Mouse (Mus musculus) heart, postnatal 25 days (tissue): Measurements from ENCODE around the gene Mrpl52. TPM values are rescaled to one million over a fixed set of nuclear protein-coding genes. Genes with fewer than 3 reads are reported as not detected.

ENCODE experiments used
- DNase-seq: peaks from one replicate; pipeline ENCODE4 v3.0.0; 2022; ENCODE audit warnings: low spot score
- intact Hi-C: fragments of 180-260 bp; cut with DNase I; formaldehyde crosslinking; loops from one replicate; pipeline ENCODE4 v1.15.1; 2025
- total RNA-seq, 2 experiments: library from RNA; stranded (reverse); gene quantifications; 2 replicates each; pipeline ENCODE4 v1.2.3; 2021

The Mrpl52 gene
- total RNA-seq, 2 experiments from 2014 or later: 114 to 121 TPM

DNA sequence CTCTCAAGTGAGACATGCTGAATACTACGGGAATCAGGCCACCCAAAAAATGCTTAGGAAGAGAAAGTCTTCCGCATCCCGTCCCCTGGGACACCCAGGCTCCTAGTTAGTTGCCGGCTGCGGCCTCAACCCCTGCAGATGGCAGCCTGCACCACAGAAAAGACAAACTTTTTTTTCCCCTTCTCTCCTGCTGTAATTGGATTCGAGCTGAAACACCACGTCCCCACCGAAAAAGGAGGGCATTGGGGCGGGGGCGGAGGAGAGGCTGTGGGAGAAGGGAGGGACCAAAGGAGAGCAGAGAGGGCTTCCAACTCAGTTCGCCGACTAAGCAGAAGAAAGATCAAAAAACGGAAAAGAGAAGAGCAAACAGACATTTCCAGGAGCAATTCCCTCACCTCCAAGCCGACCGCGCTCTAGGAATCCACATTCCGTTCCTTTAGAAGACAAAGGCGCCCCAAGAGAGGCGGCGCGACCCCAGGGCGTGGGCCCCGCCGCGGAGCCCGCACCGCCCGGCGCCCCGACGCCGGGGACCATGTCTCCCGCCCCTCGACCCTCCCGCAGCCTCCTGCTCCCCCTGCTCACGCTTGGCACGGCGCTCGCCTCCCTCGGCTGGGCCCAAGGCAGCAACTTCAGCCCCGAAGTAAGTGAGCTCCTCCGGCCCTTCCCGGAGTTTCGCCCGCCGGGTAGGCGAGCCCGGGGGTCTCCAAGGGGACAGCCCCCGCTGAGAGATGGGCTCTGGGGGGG, 4.8 kb downstream of the Mrpl52 start, which contains the start of gene Mmp14:
Gene Mmp14, plus strand, starts transcription at position 279 of the 744 bp plus-strand sequence.
- DNase-seq: peak; percentile 57
- intact Hi-C loops: no loop called here

DNA sequence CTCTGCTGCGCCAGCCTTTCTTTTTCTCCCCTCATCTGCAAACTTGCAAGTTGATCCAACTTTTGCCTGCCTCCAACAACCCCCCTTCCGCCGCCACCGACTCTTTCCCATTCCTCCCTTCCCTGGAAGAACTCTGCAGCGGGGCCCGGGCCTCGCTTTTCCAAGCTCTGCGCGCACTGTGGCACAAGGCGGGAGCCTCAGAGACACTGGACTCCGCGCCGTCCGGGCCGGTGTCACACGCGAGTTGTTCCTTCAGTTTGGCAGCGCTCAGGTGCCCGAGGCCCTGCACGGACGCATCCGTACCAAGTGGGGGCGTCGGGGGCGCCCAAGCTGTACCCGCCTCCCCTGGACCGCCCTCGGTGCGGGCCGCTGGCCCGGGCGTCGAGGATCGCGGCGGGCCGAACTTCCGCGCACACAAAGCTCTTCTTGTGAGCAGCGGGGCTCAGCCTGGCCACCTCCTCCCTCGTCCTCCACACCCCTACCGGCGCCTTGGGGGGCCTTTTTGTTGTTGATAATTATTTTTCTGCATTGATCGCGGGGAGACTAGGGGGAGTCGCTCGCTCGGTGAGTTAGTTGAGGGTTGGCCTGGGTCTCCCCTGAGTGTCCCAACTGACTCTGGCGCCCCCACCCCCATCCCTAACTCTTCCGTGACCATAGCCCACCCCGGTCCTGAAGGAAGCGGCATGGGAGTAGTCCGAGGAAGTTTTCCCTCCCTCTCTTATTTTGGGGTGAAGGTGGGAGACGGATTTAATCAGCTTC, 5.5 kb downstream of the Mrpl52 start:
- DNase-seq: no peak
- intact Hi-C loops: no loop called here

DNA sequence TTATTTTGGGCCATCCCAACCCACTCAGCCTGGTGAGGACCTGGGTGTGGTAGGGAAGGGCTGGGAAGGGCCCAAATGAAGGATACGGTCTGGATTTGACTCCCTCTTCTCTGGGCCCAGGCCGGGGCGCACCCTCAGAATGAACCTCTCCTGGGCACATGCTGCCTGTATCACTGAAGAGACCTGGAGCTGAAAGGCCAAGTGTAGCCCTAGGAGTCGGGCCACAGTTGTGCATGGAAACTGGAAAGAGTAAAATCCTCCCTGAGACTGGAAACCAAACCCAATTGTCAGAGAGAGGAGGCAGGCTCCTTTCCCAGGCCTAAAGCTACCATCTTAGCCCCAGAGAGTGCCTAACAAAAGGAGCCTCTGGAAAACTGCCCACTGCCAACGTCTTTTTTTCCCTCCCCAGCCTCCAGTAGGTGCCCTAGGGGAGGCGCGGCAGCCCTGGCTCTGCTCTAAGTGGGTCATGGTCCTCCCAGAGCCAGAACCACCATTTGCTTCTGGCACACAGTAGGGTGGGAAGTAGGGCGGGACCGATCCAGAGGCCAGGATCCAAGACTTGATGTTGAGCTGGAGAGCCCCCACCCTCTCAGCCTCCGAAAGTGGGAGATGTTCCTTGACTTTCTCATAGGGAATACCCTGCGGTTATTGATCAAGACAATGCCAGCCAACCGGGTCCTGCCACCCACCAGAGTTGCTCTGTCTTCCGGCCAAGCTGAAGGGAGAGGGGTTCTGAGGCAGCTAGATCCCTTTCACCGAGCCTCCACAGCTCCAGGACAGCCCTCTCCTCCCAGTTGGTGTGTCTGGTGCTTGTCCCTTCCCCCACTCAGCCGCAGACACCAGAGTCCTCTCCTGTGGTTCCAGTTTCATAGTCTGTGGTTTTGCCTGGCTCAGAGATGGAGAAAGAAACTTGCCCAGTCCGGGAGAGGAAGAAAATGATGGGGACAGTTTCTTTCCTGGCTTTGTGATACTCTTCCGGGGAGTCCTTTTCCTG, 6.4 kb downstream of the Mrpl52 start:
- DNase-seq: no peak
- intact Hi-C loops: no loop called here

DNA sequence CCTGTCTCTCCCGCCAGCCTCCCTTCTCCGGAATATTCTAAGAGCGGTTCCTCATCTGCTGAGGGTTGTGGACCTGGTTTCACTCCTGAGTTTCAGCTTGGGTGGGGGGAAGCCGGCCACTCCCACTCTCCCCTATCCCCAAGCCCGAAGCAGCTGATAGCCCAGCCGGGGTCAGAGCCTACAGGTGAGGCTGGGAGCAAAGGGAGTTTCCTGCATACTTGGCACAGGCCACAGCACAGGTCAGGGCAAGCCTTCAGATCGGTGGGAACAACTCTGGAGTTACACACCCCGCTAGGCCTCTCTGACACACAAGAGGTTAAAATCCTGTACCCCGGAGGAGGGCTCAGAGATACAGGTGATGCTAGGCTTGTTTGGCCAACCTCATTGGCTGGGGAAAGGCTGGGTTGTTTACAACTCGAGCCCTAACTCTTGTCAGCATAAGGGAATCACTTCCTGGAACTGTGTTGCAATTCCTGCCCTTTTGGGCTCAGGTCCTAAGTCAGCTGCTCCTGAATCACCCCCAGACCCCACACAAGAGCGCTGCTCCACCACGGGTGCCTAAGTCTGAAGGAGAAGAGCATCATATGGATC, 7.3 kb downstream of the Mrpl52 start:
- intact Hi-C loops: no loop called here
- DNase-seq: no peak

DNA sequence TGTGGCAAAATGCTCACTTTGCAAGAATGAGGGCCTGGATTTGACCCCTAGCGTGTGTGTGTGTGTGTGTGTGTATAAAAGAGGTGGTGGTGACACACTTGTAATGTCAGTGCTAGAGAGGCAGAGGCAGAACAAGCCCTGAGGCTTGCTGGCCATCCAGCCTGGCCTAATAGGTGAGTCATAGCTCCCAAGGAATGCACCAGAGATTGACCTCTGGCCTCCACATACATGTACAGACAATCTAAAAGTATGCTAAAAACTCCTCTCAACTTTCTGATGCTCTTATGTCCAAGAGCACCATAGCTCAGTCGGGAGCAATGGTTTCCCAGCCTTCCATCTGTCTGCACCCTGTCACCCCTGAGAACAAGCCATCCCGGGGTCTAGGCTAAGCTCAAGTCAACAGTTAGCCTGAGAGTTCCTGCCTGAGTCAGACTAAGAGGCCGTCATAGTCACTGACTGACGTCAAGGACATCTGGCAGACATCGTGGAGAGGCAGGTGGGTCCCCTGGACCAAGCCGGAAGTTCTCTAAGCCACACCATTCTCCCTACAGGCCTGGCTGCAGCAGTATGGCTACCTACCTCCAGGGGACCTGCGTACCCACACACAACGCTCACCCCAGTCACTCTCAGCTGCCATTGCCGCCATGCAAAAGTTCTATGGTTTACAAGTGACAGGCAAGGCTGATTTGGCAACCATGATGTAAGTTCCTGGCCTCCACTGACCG, 8.6 kb downstream of the Mrpl52 start:
- intact Hi-C loops: no loop called here
- DNase-seq: no peak

DNA sequence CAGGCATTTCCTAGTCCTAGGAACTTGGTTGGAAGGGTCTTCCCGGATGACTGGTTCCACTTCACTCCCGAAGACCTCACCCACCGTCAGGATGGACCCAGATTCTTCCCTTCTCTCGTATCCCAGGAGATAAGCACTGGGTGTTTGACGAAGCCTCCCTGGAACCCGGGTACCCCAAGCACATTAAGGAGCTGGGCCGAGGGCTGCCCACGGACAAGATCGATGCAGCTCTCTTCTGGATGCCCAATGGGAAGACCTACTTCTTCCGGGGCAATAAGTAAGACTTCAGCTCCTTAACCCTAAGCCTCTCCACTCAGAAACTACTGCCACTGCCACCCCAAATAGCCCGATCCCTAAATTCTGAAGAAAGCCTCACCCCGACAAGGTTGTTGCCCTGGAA, 12.4 kb downstream of the Mrpl52 start:
- intact Hi-C loops: no loop called here
- no peak for DNase-seq

DNA sequence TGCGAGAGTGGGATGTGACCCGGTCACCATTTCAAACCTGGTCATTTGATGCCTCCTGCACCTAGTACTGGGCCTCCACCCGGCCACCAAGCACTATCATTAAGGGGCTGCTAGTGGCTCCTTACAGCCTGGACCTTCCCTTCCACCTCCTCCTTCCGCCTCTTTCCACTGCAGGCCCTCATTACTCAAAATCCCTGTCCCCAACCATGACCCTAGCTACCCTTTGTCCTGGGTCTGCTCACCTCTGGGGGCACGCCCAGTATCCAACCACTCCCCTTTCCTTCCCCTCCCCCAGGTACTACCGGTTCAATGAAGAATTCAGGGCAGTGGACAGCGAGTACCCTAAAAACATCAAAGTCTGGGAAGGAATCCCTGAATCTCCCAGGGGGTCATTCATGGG, 12.9 kb downstream of the Mrpl52 start:
- DNase-seq: no peak
- intact Hi-C loops: loop anchor here (10.0 kb wide), 1 partner anchor 375 kb away; no protein-coding TSS in a partner anchor

DNA sequence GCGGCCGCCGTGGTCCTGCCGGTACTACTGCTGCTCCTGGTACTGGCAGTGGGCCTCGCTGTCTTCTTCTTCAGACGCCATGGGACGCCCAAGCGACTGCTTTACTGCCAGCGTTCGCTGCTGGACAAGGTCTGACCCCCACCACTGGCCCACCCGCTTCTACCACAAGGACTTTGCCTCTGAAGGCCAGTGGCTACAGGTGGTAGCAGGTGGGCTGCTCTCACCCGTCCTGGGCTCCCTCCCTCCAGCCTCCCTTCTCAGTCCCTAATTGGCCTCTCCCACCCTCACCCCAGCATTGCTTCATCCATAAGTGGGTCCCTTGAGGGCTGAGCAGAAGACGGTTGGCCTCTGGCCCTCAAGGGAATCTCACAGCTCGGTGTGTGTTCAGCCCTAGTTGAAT, 13.8 kb downstream of the Mrpl52 start:
- DNase-seq: no peak
- intact Hi-C loops: loop anchor here (10.0 kb wide), 1 partner anchor 376 kb away; no protein-coding TSS in a partner anchor

DNA sequence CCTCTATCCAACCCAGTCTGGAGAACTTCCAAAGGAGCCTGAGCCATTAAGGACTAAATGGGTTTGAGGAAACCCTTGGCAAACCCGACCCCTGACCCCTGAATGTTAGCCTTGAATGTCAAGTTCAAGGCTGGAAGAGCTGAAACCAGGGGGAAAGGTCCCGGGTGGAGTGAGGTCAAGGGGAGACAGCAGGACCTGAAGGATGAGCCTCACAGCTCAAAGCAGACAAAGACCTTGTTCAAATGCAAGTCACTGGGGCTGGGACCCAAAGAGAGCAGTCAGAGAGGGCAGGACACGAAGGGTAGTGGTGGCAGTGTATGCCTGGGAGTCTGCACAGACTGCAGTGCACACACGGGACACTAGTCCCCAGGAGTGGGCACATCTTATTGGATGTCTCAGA, 14.7 kb downstream of the Mrpl52 start:
- no peak for DNase-seq
- intact Hi-C loops: loop anchor here (10.0 kb wide), 1 partner anchor 377 kb away; no protein-coding TSS in a partner anchor

DNA sequence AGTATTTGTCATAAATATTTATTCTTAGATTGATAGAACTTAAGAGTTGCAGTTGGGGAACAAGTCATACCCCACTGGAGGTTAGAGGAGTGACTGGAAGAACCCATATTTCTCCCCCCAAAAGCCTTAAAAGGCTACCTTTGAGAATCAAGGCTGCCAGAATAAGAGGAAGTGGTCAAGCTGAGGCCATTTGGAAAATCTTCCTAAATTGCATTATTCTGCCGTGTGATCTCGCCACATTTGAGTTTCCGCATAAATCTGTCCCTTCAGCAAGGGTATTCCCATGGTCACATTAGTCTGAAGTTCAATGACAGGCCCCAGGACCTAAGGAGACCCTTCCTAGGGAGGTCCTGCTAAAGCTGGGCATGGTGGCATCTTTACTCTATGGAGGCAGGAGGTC, 15.8 kb downstream of the Mrpl52 start:
- intact Hi-C loops: loop anchor here (10.0 kb wide), 1 partner anchor 378 kb away; no protein-coding TSS in a partner anchor
- DNase-seq: no peak

DNA sequence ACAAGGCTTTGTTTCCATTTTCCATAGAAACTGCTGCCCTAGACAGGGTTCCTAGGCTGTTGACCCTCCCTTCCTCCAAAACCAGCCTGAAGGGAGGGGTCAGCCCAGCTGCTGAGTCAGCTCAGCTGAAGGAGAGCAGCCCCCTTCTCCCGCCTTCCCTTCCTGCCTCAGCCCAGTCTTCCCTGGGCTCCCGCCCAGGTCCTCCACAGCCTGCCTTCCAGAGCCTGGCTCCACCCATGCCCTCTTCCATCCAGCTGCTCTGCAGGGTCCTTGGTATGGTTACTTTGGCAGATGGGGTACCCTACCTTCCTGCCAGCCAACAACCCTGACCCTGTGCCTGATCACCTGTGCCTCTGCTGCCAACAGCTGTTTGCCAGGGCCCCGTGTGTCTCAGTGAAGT, 16.5 kb downstream of the Mrpl52 start:
- intact Hi-C loops: loop anchor here (10.0 kb wide), 1 partner anchor 378 kb away; no protein-coding TSS in a partner anchor
- no peak for DNase-seq

DNA sequence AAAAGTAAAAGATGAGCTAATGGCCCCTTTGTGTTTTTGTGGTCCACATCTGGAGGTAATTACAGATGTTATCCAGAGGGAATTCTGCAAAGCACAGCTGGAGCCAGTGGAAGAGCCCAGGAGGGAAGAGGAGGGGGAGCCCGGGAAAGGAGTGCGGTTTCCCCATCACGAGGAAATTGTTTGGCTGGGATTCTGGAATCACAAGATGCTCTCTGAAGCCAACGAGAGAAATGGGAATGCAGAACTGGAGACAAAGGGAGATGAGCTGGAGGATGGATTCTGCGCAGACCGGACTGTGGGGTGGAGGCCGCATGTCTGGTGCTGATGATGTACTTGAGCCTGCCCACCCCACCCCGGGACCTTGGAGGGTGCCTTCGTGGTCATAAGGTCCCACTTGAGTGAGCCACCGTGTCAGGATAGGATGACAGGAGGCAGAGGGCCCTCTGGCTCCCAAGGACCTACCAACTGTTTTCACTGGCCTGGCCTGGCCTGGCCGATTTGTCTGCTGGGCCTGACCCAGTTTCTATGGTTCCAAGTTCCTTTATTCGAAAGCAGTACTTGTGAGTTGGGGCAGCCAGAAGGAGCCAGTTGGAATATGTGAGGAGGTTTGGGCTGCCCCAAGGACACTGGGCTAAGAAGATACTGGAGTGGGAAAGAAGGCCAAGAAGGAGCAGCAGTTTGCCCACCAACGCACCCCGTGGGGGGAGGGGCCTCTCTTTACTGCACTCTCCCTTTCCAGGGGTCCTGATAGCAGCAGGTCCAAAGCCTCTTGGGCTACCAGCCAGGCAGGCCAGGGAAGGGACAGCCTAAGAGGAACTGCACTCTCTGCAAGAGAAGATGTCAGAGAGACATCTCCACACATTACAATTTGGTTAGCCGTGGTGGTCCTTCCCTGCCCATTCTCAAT, 17.3 kb downstream of the Mrpl52 start:
- intact Hi-C loops: loop anchor here (10.0 kb wide), 1 partner anchor 379 kb away; no protein-coding TSS in a partner anchor
- DNase-seq: peak; percentile 62

DNA sequence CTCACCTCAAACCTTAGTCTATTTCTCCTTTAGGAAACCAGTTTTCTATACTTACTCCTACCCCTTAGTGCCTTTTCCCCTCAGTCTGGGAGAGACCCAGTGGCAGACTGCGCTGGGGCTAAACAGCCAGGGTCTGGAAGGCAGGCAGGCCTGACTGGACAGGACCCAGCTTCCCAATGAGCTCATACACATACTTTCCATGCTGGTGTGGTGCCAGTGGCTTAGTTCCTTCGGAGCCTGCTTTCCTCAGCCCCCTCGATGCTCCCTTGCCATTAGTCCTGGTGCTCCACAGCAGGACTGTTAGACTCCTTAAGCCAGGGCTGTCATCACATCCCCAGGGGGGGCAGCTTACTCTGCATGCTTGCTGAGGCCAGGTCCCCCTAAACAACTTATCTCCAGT, 18.8 kb downstream of the Mrpl52 start:
- DNase-seq: no peak
- intact Hi-C loops: loop anchor here (5.0 to 10.0 kb wide), 2 partner anchors 33 to 381 kb away; no protein-coding TSS in a partner anchor

DNA sequence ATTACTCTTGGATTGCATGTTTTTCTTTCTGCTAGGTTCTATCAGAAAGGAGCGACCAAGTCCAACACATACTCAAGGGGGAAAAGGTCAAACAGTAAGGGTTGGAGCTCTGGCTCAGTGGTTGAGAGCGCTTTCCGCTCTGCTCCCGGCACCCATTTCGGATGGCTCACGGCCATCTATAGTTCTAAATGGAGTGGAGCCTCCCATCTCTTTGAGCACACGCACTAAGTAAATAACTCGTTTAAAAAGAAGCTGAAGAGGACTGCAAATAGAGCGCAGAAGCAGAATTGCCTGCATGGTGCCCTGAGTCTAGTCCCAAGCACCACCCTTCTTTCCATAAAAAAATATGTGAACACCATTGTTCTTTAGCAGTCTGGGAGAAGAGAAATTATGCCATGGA, 26.9 kb downstream of the Mrpl52 start:
- intact Hi-C loops: no loop called here
- DNase-seq: no peak

DNA sequence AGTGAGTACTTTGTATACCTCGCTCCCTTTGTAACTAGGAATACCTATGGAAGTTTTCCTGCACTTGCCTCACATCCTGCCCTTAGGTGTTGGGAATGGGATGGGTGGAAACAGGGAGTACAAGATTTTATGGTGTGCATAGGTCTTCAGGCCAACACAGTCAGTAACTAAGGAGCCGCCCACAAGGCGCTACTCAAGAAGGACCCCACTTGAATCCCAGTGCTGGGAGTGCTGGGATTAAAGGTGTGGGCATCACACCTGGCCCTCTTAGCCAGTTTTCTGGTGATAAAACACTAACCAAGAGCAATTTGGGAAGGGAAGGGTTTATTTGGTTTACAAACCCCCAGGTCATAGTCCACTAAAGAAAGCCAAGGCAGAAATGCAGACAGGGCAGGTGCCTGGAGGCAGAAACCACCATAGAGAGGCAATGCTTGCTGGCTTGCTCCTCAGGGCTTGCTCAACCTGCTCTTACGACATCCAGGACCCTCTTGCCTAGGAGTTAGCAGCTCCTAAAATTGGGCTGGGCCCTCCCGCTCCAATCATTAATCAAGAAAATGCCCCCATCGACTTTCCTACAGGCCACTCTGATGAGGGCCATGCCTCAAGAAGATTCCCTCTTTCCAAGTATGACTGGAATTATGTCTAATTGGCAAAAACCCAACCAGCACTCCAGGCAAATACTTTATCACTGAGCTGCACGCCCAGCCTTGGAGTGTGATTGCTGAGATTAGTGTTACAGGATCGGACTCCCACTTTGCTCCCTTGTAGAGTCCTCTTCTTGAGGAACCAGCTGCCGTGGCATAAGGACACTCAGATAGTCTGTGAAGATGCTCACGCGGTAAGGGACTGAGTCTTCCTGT, 28.2 kb downstream of the Mrpl52 start:
- intact Hi-C loops: no loop called here

DNA sequence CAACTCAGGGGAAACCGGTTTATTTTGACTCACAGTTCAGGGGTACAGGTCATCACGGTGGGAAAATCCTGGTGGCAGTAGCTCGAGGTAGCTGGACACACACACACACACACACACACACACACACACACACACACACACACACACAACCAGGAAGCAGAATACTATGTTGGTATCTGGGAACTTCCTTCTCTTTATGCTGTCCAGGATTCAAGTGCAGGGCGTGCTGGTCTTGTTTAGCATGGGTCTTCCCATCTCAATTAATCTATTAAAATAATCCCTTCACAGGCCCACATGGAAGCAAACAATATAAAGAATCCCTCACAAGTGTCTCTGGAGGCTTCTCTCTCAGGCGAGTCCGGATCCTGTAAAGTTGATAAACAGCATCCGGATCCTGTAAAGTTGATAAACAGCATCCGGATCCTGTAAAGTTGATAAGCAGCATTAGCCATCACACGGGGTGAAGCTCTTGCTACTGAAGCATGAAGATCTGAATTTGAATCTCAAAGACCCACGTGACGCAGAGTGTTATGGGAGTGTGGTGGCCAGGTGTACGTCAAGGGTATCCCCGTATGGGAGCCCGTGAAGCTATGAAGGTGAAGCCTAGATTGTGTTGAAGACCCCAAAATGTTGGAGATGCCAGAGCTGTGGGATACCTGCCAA, 31.3 kb downstream of the Mrpl52 start:
- no peak for DNase-seq
- intact Hi-C loops: no loop called here

More for the DNA sequence above, 28.2 kb downstream of the Mrpl52 start:
- no peak for DNase-seq
